Mouse (Mus musculus) gastrocnemius, adult 2 months (tissue): ENCODE data around the gene BC025920. TPM values are rescaled to one million over a fixed set of nuclear protein-coding genes. Genes with fewer than 3 reads are reported as not detected.

Experiments used
- DNase-seq: peaks from one replicate; pipeline ENCODE4 v3.0.0; 2022
- H3K27ac ChIP-seq: fragments of 200-600 bp; 2 replicates; pipeline ENCODE4 v1.8.1; 2022; ENCODE audit warnings: mild to moderate bottlenecking
- H3K4me3 ChIP-seq: fragments of 200-600 bp; 2 replicates; pipeline ENCODE4 v1.8.1; 2022; ENCODE audit warnings: mild to moderate bottlenecking, moderate library complexity
- CTCF ChIP-seq: fragments of 200-600 bp; IDR thresholded peaks from 2 replicates; pipeline ENCODE4 v1.8.1; 2022; ENCODE audit warnings: antibody characterized with exemption, mild to moderate bottlenecking, moderate library complexity
- intact Hi-C: fragments of 180-260 bp; cut with DNase I; formaldehyde crosslinking; loops from one replicate; pipeline ENCODE4 v1.15.1; 2025
- total RNA-seq, 2 experiments: library from RNA; stranded (reverse); gene quantifications; 2 replicates each; pipeline ENCODE4 v1.2.3; 2021

Gene BC025920
- total RNA-seq, 2 experiments from 2014 or later: 2.5 to 3.9 TPM

- Histone ChIP-seq H3K4me3 (peak overlapping the region; percentile 97), H3K27ac (peak overlapping the region; percentile 96)
- intact Hi-C loops: loop anchor here (10.0 kb wide), 1 partner anchor 532 kb away; no protein-coding TSS in a partner anchor
- DNase-seq: no peak
- no peak for TF ChIP-seq CTCF
These were observed 36.8 kb downstream of the BC025920 start for GRCm38 (mm10) chr10:81642648-81643448.

- H3K27ac ChIP-seq: peak overlapping the region; percentile 96
- H3K4me3 ChIP-seq: peak overlapping the region; percentile 97
- peak; percentile 99 for DNase-seq
- TF ChIP-seq CTCF: peak; percentile 56
- intact Hi-C loops: loop anchor here (10.0 kb wide), 1 partner anchor 531 kb away; no protein-coding TSS in a partner anchor
These were observed 37.5 kb downstream of the BC025920 start for GRCm38 (mm10) chr10:81643449-81644055.

GRCm38 (mm10) chr10:81644162-81644561, 38.1 kb downstream of the BC025920 start:
- no peak for DNase-seq
- Histone ChIP-seq H3K4me3 (peak overlapping the region; percentile 97), H3K27ac (peak overlapping the region; percentile 96)
- intact Hi-C loops: loop anchor here (10.0 kb wide), 1 partner anchor 531 kb away; no protein-coding TSS in a partner anchor
- TF ChIP-seq CTCF: no peak

- no peak for DNase-seq
These were observed 38.6 kb downstream of the BC025920 start for GRCm38 (mm10) chr10:81644716-81645115.

GRCm38 (mm10) chr10:81645391-81645790, 39.3 kb downstream of the BC025920 start:
- Histone ChIP-seq H3K27ac (no peak overlapping the region), H3K4me3 (no peak overlapping the region)
- TF ChIP-seq CTCF: no peak
- no peak for DNase-seq
- intact Hi-C loops: loop anchor here (10.0 kb wide), 1 partner anchor 529 kb away; no protein-coding TSS in a partner anchor

More at GRCm38 (mm10) chr10:81644716-81645115, 38.6 kb downstream of the BC025920 start:
- no peak overlapping the region for H3K4me3 ChIP-seq
- no peak for TF ChIP-seq CTCF
- intact Hi-C loops: loop anchor here (10.0 kb wide), 1 partner anchor 530 kb away; no protein-coding TSS in a partner anchor
- no peak overlapping the region; the same call in 1 of the 2 replicates for H3K27ac ChIP-seq

- DNase-seq: no peak
These were observed 40.0 kb downstream of the BC025920 start for GRCm38 (mm10) chr10:81646015-81646555.

GRCm38 (mm10) chr10:81648803-81649775, 43.0 kb downstream of the BC025920 start, which contains the start of gene Gm10778:
TSS of gene Gm10778 (plus strand) at chr10:81649059.
- DNase-seq: peak; percentile 83
- intact Hi-C loops: loop anchor here (10.0 kb wide), 1 partner anchor 526 kb away; no protein-coding TSS in a partner anchor

More at GRCm38 (mm10) chr10:81646015-81646555, 40.0 kb downstream of the BC025920 start:
- no peak for TF ChIP-seq CTCF
- H3K27ac ChIP-seq: no peak overlapping the region
- intact Hi-C loops: loop anchor here (10.0 kb wide), 1 partner anchor 529 kb away; no protein-coding TSS in a partner anchor
- H3K4me3 ChIP-seq: no peak overlapping the region

GRCm38 (mm10) chr10:81655178-81655577, 49.1 kb downstream of the BC025920 start:
- DNase-seq: no peak
- intact Hi-C loops: no loop called here
- no peak for TF ChIP-seq CTCF
- Histone ChIP-seq H3K27ac (no peak overlapping the region), H3K4me3 (no peak overlapping the region)

More at GRCm38 (mm10) chr10:81648803-81649775, 43.0 kb downstream of the BC025920 start, which contains the start of gene Gm10778:
- H3K27ac ChIP-seq: peak within 1 kb of the TSS; percentile 89
- peak within 1 kb of the TSS; percentile 79 for H3K4me3 ChIP-seq

- intact Hi-C loops: no loop called here
- H3K4me3 ChIP-seq: no peak overlapping the region
- no peak for TF ChIP-seq CTCF
- DNase-seq: no peak
- H3K27ac ChIP-seq: no peak overlapping the region
These were observed 50.1 kb downstream of the BC025920 start for GRCm38 (mm10) chr10:81656174-81656573.

Other genes starting within 250 kb of the BC025920 start
- 1 to 10 TPM; 2.2 to 3.3 TPM for gene Mfsd12, start 248.8 kb upstream of the BC025920 start, total RNA-seq
- 1 to 10 TPM in 1 of 2 experiments, under 1 TPM in 1; 0.89 to 1.2 TPM for gene 4930404N11Rik, start 240.5 kb upstream of the BC025920 start, total RNA-seq
- gene Fzr1, start 227.8 kb upstream of the BC025920 start, total RNA-seq: 10 to 100 TPM; 14.0 to 18.8 TPM
- gene Dohh, start 221.8 kb upstream of the BC025920 start, total RNA-seq: 10 to 100 TPM; 38.1 to 39.8 TPM
- 1 to 10 TPM in 1 of 2 experiments, under 1 TPM in 1; 0.87 to 2.8 TPM for gene Gm48551, start 221.8 kb upstream of the BC025920 start, total RNA-seq
- 1 to 10 TPM in 1 of 2 experiments, under 1 TPM in 1; 0.84 to 1.0 TPM for gene Gm48552, start 217.3 kb upstream of the BC025920 start, total RNA-seq
- gene Smim24, start 213.2 kb upstream of the BC025920 start, total RNA-seq: not detected
- gene Nfic, start 150.6 kb upstream of the BC025920 start, total RNA-seq: 100 to 1,000 TPM; 207 to 215 TPM
- under 1 TPM in 1 of 2 experiments, not detected in 1; 0.17 TPM for gene Celf5, start 123.6 kb upstream of the BC025920 start, total RNA-seq
- 10 to 100 TPM; 38.3 to 44.8 TPM for gene Ncln, start 109.9 kb upstream of the BC025920 start, total RNA-seq
- gene S1pr4, start 106.1 kb upstream of the BC025920 start, total RNA-seq: 1 to 10 TPM in 1 of 2 experiments, under 1 TPM in 1; 0.97 to 1.2 TPM
- gene Gna15, start 82.0 kb upstream of the BC025920 start, total RNA-seq: under 1 TPM; 0.26 to 0.53 TPM
- 10 to 100 TPM; 25.7 to 30.3 TPM for gene Gna11, start 61.1 kb upstream of the BC025920 start, total RNA-seq
- 100 to 1,000 TPM; 847 to 871 TPM for gene Aes, start 46.8 kb upstream of the BC025920 start, total RNA-seq
- 1 to 10 TPM; 5.6 to 7.3 TPM for gene Tle2, start 31.7 kb upstream of the BC025920 start, total RNA-seq
- gene Tle6, start 5.2 kb upstream of the BC025920 start, total RNA-seq: 1 to 10 TPM; 5.6 to 6.7 TPM
- 1 to 10 TPM; 4.7 to 5.6 TPM for gene Sirt6, start 21.5 kb downstream of the BC025920 start, total RNA-seq
- 10 to 100 TPM in 1 of 2 experiments, 1 to 10 TPM in 1; 6.8 to 10.5 TPM for gene Ankrd24, start 22.3 kb downstream of the BC025920 start, total RNA-seq
- 1 to 10 TPM; 1.8 TPM for gene Gm10778, start 42.8 kb downstream of the BC025920 start, total RNA-seq
- gene Zfp433, start 98.6 kb downstream of the BC025920 start, total RNA-seq: 1 to 10 TPM; 3.9 to 5.7 TPM
- gene Gm3055, start 164.9 kb downstream of the BC025920 start, total RNA-seq: 1 to 10 TPM in 1 of 2 experiments, under 1 TPM in 1; 0.61 to 1.7 TPM
- gene Gm4767, start 205.9 kb downstream of the BC025920 start, total RNA-seq: 1 to 10 TPM in 1 of 2 experiments, under 1 TPM in 1; 0.89 to 1.0 TPM